Mouse (Mus musculus): ENCODE results near the gene Efcab5. TPM values are rescaled to one million over a fixed set of nuclear protein-coding genes. Genes with fewer than 3 reads are reported as not detected.
A peak's percentile ranks its signal among the peaks of the same experiment; 100 is the strongest.

Efcab5 gene
- total and polyA plus RNA-seq, 2 experiments from 2014 or later: 0.51 to 0.78 TPM

DNA sequence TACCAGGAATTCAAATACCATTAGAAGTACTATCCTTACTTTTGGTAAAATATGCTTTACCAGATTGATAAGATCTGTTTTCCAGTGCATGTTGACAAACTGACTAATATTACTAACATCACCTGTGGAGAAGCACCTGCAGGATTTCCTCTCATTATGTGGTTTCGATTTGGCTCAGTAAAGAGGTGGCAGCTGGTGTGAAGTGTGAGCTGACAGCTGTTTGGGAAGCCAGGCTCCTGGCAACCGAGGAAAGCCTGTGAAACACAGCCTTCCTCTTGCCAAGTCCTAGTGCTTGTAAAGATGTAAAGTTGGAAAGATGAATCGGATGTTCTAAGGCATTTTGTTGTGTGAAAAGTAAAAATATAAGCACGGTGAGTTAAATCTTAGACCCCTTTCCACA is 7.9 kb downstream of the Efcab5 start:
- Histone ChIP-seq H3K9me3 (ENCODE audit: low read length) (no peaks in the 10 kb centered on the region), H3K27me3 (ENCODE audit: insufficient read depth, low read length) (no peaks in the 10 kb centered on the region), H3K27ac (no peak overlapping the region), H3K9ac (replicated peaks; ENCODE audit: low read length) (no peak overlapping the region), H3K36me3 (ENCODE audit: insufficient read depth, low read length) (no peaks in the 10 kb centered on the region), H3K4me2 (ENCODE audit: low read depth, low read length) (no peak overlapping the region), H3K4me3 (ENCODE audit: low read length) (no peak overlapping the region), H3K4me1 (ENCODE audit: insufficient read depth, low read length) (peaks cover 6% of the 10 kb centered on the region; the same call in 1 of the 2 replicates)
- ATAC-seq: no peak
- WGBS: 25% methylated on average over 4 of the region's 4 CpGs
- TF ChIP-seq CTCF (IDR thresholded peaks at IDR 0.05; ENCODE audit: low read depth): no peak
- peak; percentile 81 for DNase-seq (ENCODE audit: low spot score)

DNA sequence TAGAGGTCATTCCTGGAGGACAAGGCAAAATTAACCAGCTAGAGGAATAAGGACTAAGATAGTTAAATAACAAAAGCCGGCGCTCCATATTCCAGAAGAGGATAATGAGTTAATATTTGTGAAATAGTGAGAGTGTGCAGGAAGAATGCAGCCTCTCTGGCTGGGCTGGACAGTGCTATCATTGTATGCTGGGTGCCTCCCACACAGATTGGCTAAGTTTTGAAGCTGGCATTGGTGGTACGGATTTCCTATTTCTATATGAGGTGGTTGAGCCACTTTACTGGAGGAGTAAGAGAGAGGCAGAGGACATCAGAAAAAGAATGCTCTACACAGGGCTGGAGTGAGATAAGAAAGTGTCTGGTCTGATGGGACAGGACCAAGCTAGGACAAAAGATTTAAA is 9.0 kb downstream of the Efcab5 start:
- H3K27me3 ChIP-seq (ENCODE audit: insufficient read depth, low read length): no peaks in the 10 kb centered on the region
- H3K4me2 ChIP-seq (ENCODE audit: low read depth, low read length): no peak overlapping the region
- H3K9ac ChIP-seq (replicated peaks; ENCODE audit: low read length): no peak overlapping the region
- H3K4me1 ChIP-seq (ENCODE audit: insufficient read depth, low read length): peaks cover 6% of the 10 kb centered on the region; the same call in 1 of the 2 replicates
- H3K27ac ChIP-seq: no peak overlapping the region
- TF ChIP-seq CTCF (IDR thresholded peaks at IDR 0.05; ENCODE audit: low read depth): no peak
- 86% methylated on average over 3 of the region's 3 CpGs for WGBS
- no peaks in the 10 kb centered on the region for H3K36me3 ChIP-seq (ENCODE audit: insufficient read depth, low read length)
- no peak overlapping the region for H3K4me3 ChIP-seq (ENCODE audit: low read length)
- H3K9me3 ChIP-seq (ENCODE audit: low read length): no peaks in the 10 kb centered on the region
- DNase-seq (ENCODE audit: low spot score) (no peak), ATAC-seq (no peak)

DNA sequence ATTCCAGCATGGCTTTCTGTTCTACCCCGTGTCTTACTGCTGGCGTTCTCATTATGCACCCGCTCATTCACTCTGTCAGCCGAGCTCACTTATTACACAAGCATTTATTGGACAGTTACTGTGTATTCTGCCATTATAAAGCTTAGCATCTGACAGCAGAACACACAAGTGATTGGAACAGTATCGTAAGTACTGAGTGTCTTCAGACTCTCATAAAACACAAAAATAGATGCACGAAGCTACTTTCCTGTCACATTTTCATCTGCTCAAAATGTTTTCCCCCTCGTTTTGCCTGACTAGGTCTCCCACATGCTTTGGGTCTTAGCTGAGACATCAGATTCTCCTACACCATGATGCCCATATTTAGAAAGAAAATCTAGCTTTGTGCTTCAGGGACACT is 14.2 kb downstream of the Efcab5 start:
- 56% methylated on average over 7 of the region's 7 CpGs for WGBS
- Histone ChIP-seq H3K9me3 (ENCODE audit: low read length) (no peaks in the 10 kb centered on the region), H3K4me1 (ENCODE audit: insufficient read depth, low read length) (no peaks in the 10 kb centered on the region), H3K4me3 (ENCODE audit: low read length) (no peak overlapping the region), H3K27ac (no peak overlapping the region), H3K9ac (replicated peaks; ENCODE audit: low read length) (no peak overlapping the region), H3K27me3 (ENCODE audit: insufficient read depth, low read length) (no peaks in the 10 kb centered on the region), H3K4me2 (ENCODE audit: low read depth, low read length) (no peak overlapping the region), H3K36me3 (ENCODE audit: insufficient read depth, low read length) (no peaks in the 10 kb centered on the region)
- DNase-seq (ENCODE audit: low spot score) (no peak), ATAC-seq (no peak)
- TF ChIP-seq CTCF (IDR thresholded peaks at IDR 0.05; ENCODE audit: low read depth): no peak

DNA sequence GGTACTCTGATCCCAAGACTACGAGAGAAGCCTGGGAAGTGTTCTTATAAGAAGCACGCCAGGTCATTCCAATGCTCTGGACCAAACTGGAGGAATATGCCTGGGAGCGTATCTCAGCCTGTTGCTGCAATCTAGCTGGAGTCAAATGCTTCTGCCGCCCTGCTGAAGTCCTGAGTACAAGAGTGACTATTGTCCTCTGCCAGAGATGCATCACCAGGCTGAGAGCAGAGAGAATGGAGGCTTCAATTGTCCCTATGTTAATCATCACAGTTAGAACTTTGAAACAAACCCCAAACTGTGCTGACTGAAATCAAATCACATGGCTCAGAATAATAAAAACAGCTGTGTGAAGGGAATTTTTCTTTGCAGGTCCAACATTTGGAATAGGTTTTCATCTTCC is 15.0 kb downstream of the Efcab5 start:
- H3K4me3 ChIP-seq (ENCODE audit: low read length): no peak overlapping the region
- H3K27me3 ChIP-seq (ENCODE audit: insufficient read depth, low read length): no peaks in the 10 kb centered on the region
- DNase-seq (ENCODE audit: low spot score) (no peak), ATAC-seq (no peak)
- no peaks in the 10 kb centered on the region for H3K9me3 ChIP-seq (ENCODE audit: low read length)
- no peak overlapping the region for H3K27ac ChIP-seq
- WGBS: 47% methylated on average over 4 of the region's 4 CpGs
- H3K36me3 ChIP-seq (ENCODE audit: insufficient read depth, low read length): no peaks in the 10 kb centered on the region
- TF ChIP-seq CTCF (IDR thresholded peaks at IDR 0.05; ENCODE audit: low read depth): no peak
- H3K9ac ChIP-seq (replicated peaks; ENCODE audit: low read length): no peak overlapping the region
- no peak overlapping the region for H3K4me2 ChIP-seq (ENCODE audit: low read depth, low read length)
- no peaks in the 10 kb centered on the region for H3K4me1 ChIP-seq (ENCODE audit: insufficient read depth, low read length)

DNA sequence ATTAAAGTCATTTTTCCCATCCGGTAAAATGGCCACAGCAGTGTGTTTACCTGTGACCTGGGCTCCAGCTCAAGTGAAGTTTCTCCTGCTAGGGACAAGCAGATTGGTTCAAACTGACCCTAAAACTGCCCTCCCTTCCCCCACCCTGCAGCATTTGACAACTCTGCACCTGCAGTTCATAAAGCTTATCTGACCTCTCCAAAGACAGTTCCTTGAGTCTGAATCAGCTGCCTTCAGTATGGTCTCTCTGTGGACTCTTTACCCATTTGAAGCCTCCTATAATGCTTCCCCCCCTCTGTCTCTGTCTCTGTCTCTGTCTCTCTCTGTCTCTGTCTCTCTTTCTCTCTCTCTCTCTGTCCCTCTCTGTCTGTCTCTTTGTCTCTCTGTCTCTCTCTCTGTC is 28.0 kb downstream of the Efcab5 start:
- H3K4me3 ChIP-seq (ENCODE audit: low read length): no peak overlapping the region
- H3K4me2 ChIP-seq (ENCODE audit: low read depth, low read length): no peak overlapping the region
- no peak for ATAC-seq
- no peak for TF ChIP-seq CTCF (IDR thresholded peaks at IDR 0.05; ENCODE audit: low read depth)
- no peak overlapping the region for H3K9ac ChIP-seq (replicated peaks; ENCODE audit: low read length)
- no peaks in the 10 kb centered on the region for H3K9me3 ChIP-seq (ENCODE audit: low read length)
- WGBS: 84% methylated on average over 1 of the region's 1 CpGs
- no peaks in the 10 kb centered on the region for H3K4me1 ChIP-seq (ENCODE audit: insufficient read depth, low read length)
- no peak for DNase-seq (ENCODE audit: low spot score)
- H3K27me3 ChIP-seq (ENCODE audit: insufficient read depth, low read length): no peaks in the 10 kb centered on the region
- H3K27ac ChIP-seq: no peak overlapping the region
- H3K36me3 ChIP-seq (ENCODE audit: insufficient read depth, low read length): no peaks in the 10 kb centered on the region

DNA sequence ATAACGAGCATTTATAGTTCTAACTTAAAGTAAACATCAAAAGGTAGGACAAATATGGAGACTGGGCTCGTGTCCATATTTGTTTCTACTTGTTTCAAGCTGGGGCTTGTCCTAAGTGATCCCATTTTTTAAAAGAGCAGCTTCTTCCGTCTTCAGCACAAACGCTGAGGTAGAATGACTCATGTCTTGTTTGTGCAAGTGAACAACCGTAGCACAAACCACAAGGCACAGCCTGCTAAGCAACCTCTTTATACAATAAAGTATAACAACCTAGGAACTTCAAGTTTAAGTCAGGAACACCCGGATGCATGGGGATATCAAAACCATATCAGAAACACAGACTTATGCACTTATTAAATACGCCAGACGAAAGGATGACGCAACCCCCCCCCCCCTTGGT is 28.4 kb downstream of the Efcab5 start:
- ATAC-seq: no peak

DNA sequence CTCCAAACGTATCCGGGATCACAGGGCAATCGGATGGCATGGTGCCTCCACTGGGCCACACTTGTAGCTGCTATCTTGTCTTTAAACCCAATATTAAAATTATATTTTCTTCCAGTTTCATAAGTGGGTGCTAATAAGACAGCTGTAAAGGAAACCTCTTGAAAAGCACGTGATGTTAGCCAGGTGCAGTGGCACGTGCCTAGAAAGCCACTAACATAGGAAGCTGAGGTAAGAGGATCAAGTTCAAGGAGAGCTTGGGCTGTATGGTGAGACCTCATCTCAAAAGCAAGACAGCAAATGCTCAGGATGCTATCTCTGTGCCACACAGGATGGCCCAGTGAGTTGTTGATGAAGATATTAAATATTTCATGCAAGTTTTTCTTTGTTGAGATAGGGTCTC is 34.6 kb downstream of the Efcab5 start:
- ATAC-seq (no peak), DNase-seq (ENCODE audit: low spot score) (no peak)
- no peak overlapping the region for H3K27ac ChIP-seq
- no peaks in the 10 kb centered on the region for H3K36me3 ChIP-seq (ENCODE audit: insufficient read depth, low read length)
- H3K4me3 ChIP-seq (ENCODE audit: low read length): no peak overlapping the region
- TF ChIP-seq CTCF (IDR thresholded peaks at IDR 0.05; ENCODE audit: low read depth): no peak
- no peaks in the 10 kb centered on the region for H3K9me3 ChIP-seq (ENCODE audit: low read length)
- no peaks in the 10 kb centered on the region for H3K4me1 ChIP-seq (ENCODE audit: insufficient read depth, low read length)
- no peak overlapping the region for H3K9ac ChIP-seq (replicated peaks; ENCODE audit: low read length)
- no peak overlapping the region for H3K4me2 ChIP-seq (ENCODE audit: low read depth, low read length)
- WGBS: 79% methylated on average over 5 of the region's 5 CpGs
- H3K27me3 ChIP-seq (ENCODE audit: insufficient read depth, low read length): no peaks in the 10 kb centered on the region

More for the DNA sequence above, 28.4 kb downstream of the Efcab5 start:
- Histone ChIP-seq H3K9ac (replicated peaks; ENCODE audit: low read length) (no peak overlapping the region), H3K4me1 (ENCODE audit: insufficient read depth, low read length) (no peaks in the 10 kb centered on the region), H3K4me3 (ENCODE audit: low read length) (no peak overlapping the region), H3K36me3 (ENCODE audit: insufficient read depth, low read length) (no peaks in the 10 kb centered on the region), H3K27ac (no peak overlapping the region), H3K4me2 (ENCODE audit: low read depth, low read length) (no peak overlapping the region), H3K27me3 (ENCODE audit: insufficient read depth, low read length) (no peaks in the 10 kb centered on the region), H3K9me3 (ENCODE audit: low read length) (no peaks in the 10 kb centered on the region)
- WGBS: 89% methylated on average over 9 of the region's 9 CpGs
- TF ChIP-seq CTCF (IDR thresholded peaks at IDR 0.05; ENCODE audit: low read depth): no peak
- no peak for DNase-seq (ENCODE audit: low spot score)
